8 mouse cellular contexts compared by ENCODE assay signal in the genomic region with DNA sequence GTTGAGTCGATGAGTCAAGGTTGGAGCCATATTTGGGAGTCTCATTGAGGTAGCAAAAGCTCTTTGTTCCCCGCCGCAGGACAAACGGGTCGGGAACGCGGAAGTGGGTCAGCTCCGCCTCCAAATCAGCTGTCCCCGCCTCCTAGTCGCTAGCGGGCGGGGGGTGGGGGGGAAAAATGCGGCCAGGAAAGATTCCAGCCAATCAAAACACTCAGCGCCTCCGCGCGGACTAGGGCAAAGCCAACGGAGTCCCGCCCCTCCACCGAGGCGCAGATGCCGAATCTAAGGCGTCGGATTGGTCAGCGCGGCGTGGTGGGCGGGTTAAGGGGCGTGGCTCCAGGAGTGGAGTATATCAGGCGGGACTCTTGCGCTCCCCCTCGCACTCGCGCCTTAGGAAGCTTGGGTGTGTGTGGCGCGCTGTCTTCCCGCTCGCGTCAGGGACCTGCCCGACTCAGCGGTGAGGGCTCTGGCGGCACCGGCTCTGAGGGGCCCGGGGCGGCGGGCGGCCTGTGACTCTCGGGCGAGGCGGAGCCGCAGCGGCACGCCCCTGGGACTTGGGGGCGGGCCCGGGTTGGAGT. TPM values are rescaled to one million over a fixed set of nuclear protein-coding genes. Genes with fewer than 3 reads are reported as not detected.
A peak's percentile ranks its signal among the peaks of the same experiment; 100 is the strongest.
DNase-seq lines count a peak whose midpoint lies in the region; ATAC-seq and TF ChIP-seq lines count a peak whose summit lies in the region.

No protein-coding gene starts in this region.

- ATAC-seq in granulocyte monocyte progenitor cell, adult 5-6 weeks (replicated peaks; ENCODE audit: poor library complexity, severe bottlenecking), result peak; percentile 70
- ATAC-seq in intestine, postnatal 0 days, result peak; percentile 86
- peak; percentile 92 for ATAC-seq in midbrain, embryonic 11.5 days (ENCODE audit: low FRiP score)

- intact Hi-C loops in left cerebral cortex, postnatal 4 days (cut with DNase I), result no loop called here

- peak; percentile 98 for DNase-seq in adrenal gland, postnatal 10 days
- peak; percentile 99 for DNase-seq in embryonic facial prominence, embryonic 10.5 days (ENCODE audit: low spot score)
- DNase-seq in left cerebral cortex, postnatal 4 days, result peak; percentile 99
- DNase-seq in midbrain, embryonic 11.5 days (ENCODE audit: low spot score, missing footprints), result peak; percentile 100
- DNase-seq in right cerebral cortex, postnatal 4 days, result peak; percentile 98
- DNase-seq in yolk sac, embryonic 10.5 days (ENCODE audit: low spot score), result peak; percentile 99

- TF ChIP-seq CTCF in intestine, postnatal 0 days (IDR thresholded peaks at IDR 0.05; ENCODE audit: low read depth), result no peak

- H3K36me3 ChIP-seq in embryonic facial prominence, embryonic 10.5 days (replicated peaks), result peaks cover 38% of the 10 kb centered on the region
- H3K36me3 ChIP-seq in intestine, postnatal 0 days (ENCODE audit: control insufficient read depth, insufficient read depth), result peaks cover 31% of the 10 kb centered on the region
- H3K36me3 ChIP-seq in midbrain, embryonic 11.5 days (ENCODE audit: control insufficient read depth, insufficient read depth, low read length), result peaks cover 22% of the 10 kb centered on the region

- peak overlapping the region; percentile 99 for H3K9ac ChIP-seq in intestine, postnatal 0 days (ENCODE audit: low read depth, low read length)
- peak overlapping the region; percentile 99 for H3K9ac ChIP-seq in midbrain, embryonic 11.5 days (ENCODE audit: low read length)

- WGBS in embryonic facial prominence, embryonic 10.5 days, result under 1% methylated on average over 55 of the region's 55 CpGs
- WGBS in intestine, postnatal 0 days, result under 1% methylated on average over 51 of the region's 55 CpGs
- under 1% methylated on average over 52 of the region's 55 CpGs for WGBS in midbrain, embryonic 11.5 days

- H3K4me3 ChIP-seq in embryonic facial prominence, embryonic 10.5 days, result peak overlapping the region; percentile 94
- peak overlapping the region; percentile 81 for H3K4me3 ChIP-seq in intestine, postnatal 0 days (ENCODE audit: low read depth, low read length)
- peak overlapping the region; percentile 95 for H3K4me3 ChIP-seq in midbrain, embryonic 11.5 days (ENCODE audit: low read depth, low read length)

- no peaks in the 10 kb centered on the region for H3K27me3 ChIP-seq in embryonic facial prominence, embryonic 10.5 days (replicated peaks; ENCODE audit: low read depth, poor library complexity, severe bottlenecking)
- no peaks in the 10 kb centered on the region for H3K27me3 ChIP-seq in intestine, postnatal 0 days (replicated peaks; ENCODE audit: control insufficient read depth, insufficient read depth, low read length)
- peaks cover 4% of the 10 kb centered on the region; the same call in 1 of the 2 replicates for H3K27me3 ChIP-seq in midbrain, embryonic 11.5 days (ENCODE audit: control insufficient read depth, insufficient read depth, low read length)

- H3K4me2 ChIP-seq in intestine, postnatal 0 days (replicated peaks; ENCODE audit: low read depth), result peak overlapping the region; percentile 67
- peak overlapping the region; percentile 93 for H3K4me2 ChIP-seq in midbrain, embryonic 11.5 days

- H3K27ac ChIP-seq in embryonic facial prominence, embryonic 10.5 days (replicated peaks), result peak overlapping the region; percentile 100
- peak overlapping the region; percentile 100 for H3K27ac ChIP-seq in intestine, postnatal 0 days (ENCODE audit: low read depth, low read length)
- H3K27ac ChIP-seq in midbrain, embryonic 11.5 days (ENCODE audit: low read depth, low read length), result peak overlapping the region; percentile 98

- no peaks in the 10 kb centered on the region for H3K9me3 ChIP-seq in embryonic facial prominence, embryonic 10.5 days
- H3K9me3 ChIP-seq in intestine, postnatal 0 days (ENCODE audit: control insufficient read depth), result no peaks in the 10 kb centered on the region
- H3K9me3 ChIP-seq in midbrain, embryonic 11.5 days (ENCODE audit: control insufficient read depth, low read length), result no peaks in the 10 kb centered on the region

- peaks cover 79% of the 10 kb centered on the region for H3K4me1 ChIP-seq in embryonic facial prominence, embryonic 10.5 days
- H3K4me1 ChIP-seq in intestine, postnatal 0 days (replicated peaks; ENCODE audit: control insufficient read depth, insufficient read depth, low read length), result peaks cover 12% of the 10 kb centered on the region; the same call in 1 of the 2 replicates
- H3K4me1 ChIP-seq in midbrain, embryonic 11.5 days (ENCODE audit: control insufficient read depth, insufficient read depth, low read length), result peaks cover 43% of the 10 kb centered on the region

RNA-seq across cellular contexts. Expression of a gene that starts 1.8 kb away (rescaled TPM):
- total RNA-seq in adrenal gland, postnatal 10 days (2021), result 100 to 1,000 TPM; 102 to 168 TPM
- polyA plus RNA-seq in embryonic facial prominence, embryonic 10.5 days (2016; fragmentation: Nextera tagmentation; extraction: Ambion mirVana), result 93.2 and 110 TPM in 2 replicates
- 25.3 and 70.7 TPM in 2 replicates for total RNA-seq in granulocyte monocyte progenitor cell, adult 5-6 weeks (2014; fragmentation: Nextera tagmentation)
- total RNA-seq in granulocyte monocyte progenitor cell, adult 5-6 weeks (2017), result 36.8 and 40.7 TPM in 2 replicates
- 222 and 228 TPM in 2 replicates for polyA plus RNA-seq in intestine, postnatal 0 days (2015; fragmentation: Nextera tagmentation; extraction: Ambion mirVana)
- total RNA-seq in left cerebral cortex, postnatal 4 days (2021), result 100 to 1,000 TPM; 211 to 228 TPM
- polyA plus RNA-seq in midbrain, embryonic 11.5 days (2014; fragmentation: Nextera tagmentation; extraction: Ambion mirVana), result 81.5 and 87.1 TPM in 2 replicates

RNA-seq across cellular contexts. Expression of a gene that starts 5.2 kb away (rescaled TPM):
- 1 to 10 TPM; 6.4 to 7.7 TPM for total RNA-seq in adrenal gland, postnatal 10 days (2021)
- 10.8 and 12.0 TPM in 2 replicates for polyA plus RNA-seq in embryonic facial prominence, embryonic 10.5 days (2016; fragmentation: Nextera tagmentation; extraction: Ambion mirVana)
- 17.2 and 43.4 TPM in 2 replicates for total RNA-seq in granulocyte monocyte progenitor cell, adult 5-6 weeks (2014; fragmentation: Nextera tagmentation)
- total RNA-seq in granulocyte monocyte progenitor cell, adult 5-6 weeks (2017), result 11.2 and 11.5 TPM in 2 replicates
- polyA plus RNA-seq in intestine, postnatal 0 days (2015; fragmentation: Nextera tagmentation; extraction: Ambion mirVana), result 12.7 and 13.9 TPM in 2 replicates
- 1 to 10 TPM; 6.0 to 6.1 TPM for total RNA-seq in left cerebral cortex, postnatal 4 days (2021)
- 8.0 and 8.7 TPM in 2 replicates for polyA plus RNA-seq in midbrain, embryonic 11.5 days (2014; fragmentation: Nextera tagmentation; extraction: Ambion mirVana)

RNA-seq across cellular contexts. Expression of a gene that starts 11.7 kb away (rescaled TPM):
- total RNA-seq in adrenal gland, postnatal 10 days (2021), result 1 to 10 TPM; 3.3 to 4.5 TPM
- 45.2 and 50.1 TPM in 2 replicates for polyA plus RNA-seq in embryonic facial prominence, embryonic 10.5 days (2016; fragmentation: Nextera tagmentation; extraction: Ambion mirVana)
- not detected in 2 replicates for total RNA-seq in granulocyte monocyte progenitor cell, adult 5-6 weeks (2014; fragmentation: Nextera tagmentation)
- 0.05 TPM in 1 of 2 replicates, not detected in the other for total RNA-seq in granulocyte monocyte progenitor cell, adult 5-6 weeks (2017)
- polyA plus RNA-seq in intestine, postnatal 0 days (2015; fragmentation: Nextera tagmentation; extraction: Ambion mirVana), result 3.5 and 3.8 TPM in 2 replicates
- total RNA-seq in left cerebral cortex, postnatal 4 days (2021), result 10 to 100 TPM; 25.5 to 28.6 TPM
- 78.1 and 91.7 TPM in 2 replicates for polyA plus RNA-seq in midbrain, embryonic 11.5 days (2014; fragmentation: Nextera tagmentation; extraction: Ambion mirVana)

RNA-seq across cellular contexts. Expression of a gene that starts 19.5 kb away (rescaled TPM):
- total RNA-seq in adrenal gland, postnatal 10 days (2021), result 100 to 1,000 TPM; 106 to 127 TPM
- 22.2 TPM in 2 replicates for polyA plus RNA-seq in embryonic facial prominence, embryonic 10.5 days (2016; fragmentation: Nextera tagmentation; extraction: Ambion mirVana)
- 26.7 and 36.8 TPM in 2 replicates for total RNA-seq in granulocyte monocyte progenitor cell, adult 5-6 weeks (2014; fragmentation: Nextera tagmentation)
- total RNA-seq in granulocyte monocyte progenitor cell, adult 5-6 weeks (2017), result 10.0 and 17.4 TPM in 2 replicates
- 18.1 and 19.5 TPM in 2 replicates for polyA plus RNA-seq in intestine, postnatal 0 days (2015; fragmentation: Nextera tagmentation; extraction: Ambion mirVana)
- 100 to 1,000 TPM; 158 to 163 TPM for total RNA-seq in left cerebral cortex, postnatal 4 days (2021)
- polyA plus RNA-seq in midbrain, embryonic 11.5 days (2014; fragmentation: Nextera tagmentation; extraction: Ambion mirVana), result 66.0 and 71.3 TPM in 2 replicates

RNA-seq across cellular contexts. Expression of a gene that starts 26.9 kb away (rescaled TPM):
- total RNA-seq in adrenal gland, postnatal 10 days (2021), result 10 to 100 TPM; 41.6 to 65.6 TPM
- polyA plus RNA-seq in embryonic facial prominence, embryonic 10.5 days (2016; fragmentation: Nextera tagmentation; extraction: Ambion mirVana), result 4.9 and 8.5 TPM in 2 replicates
- total RNA-seq in granulocyte monocyte progenitor cell, adult 5-6 weeks (2014; fragmentation: Nextera tagmentation), result 0.73 and 5.3 TPM in 2 replicates
- total RNA-seq in granulocyte monocyte progenitor cell, adult 5-6 weeks (2017), result 0.36 TPM in 1 of 2 replicates, not detected in the other
- 2.1 and 2.7 TPM in 2 replicates for polyA plus RNA-seq in intestine, postnatal 0 days (2015; fragmentation: Nextera tagmentation; extraction: Ambion mirVana)
- total RNA-seq in left cerebral cortex, postnatal 4 days (2021), result 100 to 1,000 TPM; 299 to 316 TPM
- polyA plus RNA-seq in midbrain, embryonic 11.5 days (2014; fragmentation: Nextera tagmentation; extraction: Ambion mirVana), result 11.1 and 11.8 TPM in 2 replicates

Comparison
In these comparisons a context has a peak if more than half of its experiments do, and no peak if none do; other contexts are left out.
1. Peak in every context shown above with its lines: DNase-seq, ATAC-seq, H3K4me3 ChIP-seq and H3K27ac ChIP-seq.
2. RNA of a gene that starts 11.7 kb away (total RNA-seq): 25.5 to 28.6 TPM in left cerebral cortex, postnatal 4 days; 3.3 to 4.5 TPM in adrenal gland, postnatal 10 days and 0.05 TPM in granulocyte monocyte progenitor cell, adult 5-6 weeks; every median in the first group is over 4 times any median in the second.